Mouse (Mus musculus): ENCODE measurements at regions not wholly inside any gene's neighbourhood (a gene's known extent, or its start where the extent isn't known, plus 50 kb on each side); places are given as distances from the start of the nearest gene placed in this dataset. TPM values are rescaled to one million over a fixed set of nuclear protein-coding genes. Genes with fewer than 3 reads are reported as not detected.

Small RNA genes lying in the stretch of these regions (microRNA-seq; reads per million reads assigned to microRNA genes)
- gene Gm24923 (ENCODE audit: borderline number of aligned reads) (not detected), gene Mir344-2 (ENCODE audit: borderline number of aligned reads) (not detected), gene Mir344f (ENCODE audit: borderline number of aligned reads) (not detected), gene Mir344g (ENCODE audit: borderline number of aligned reads) (not detected), gene Mir344i (ENCODE audit: borderline number of aligned reads) (not detected)

Measured in embryonic facial prominence, embryonic 11.5 days (tissue).